Comparison of ENCODE assay signal across 9 mouse cellular contexts in the genomic region with DNA sequence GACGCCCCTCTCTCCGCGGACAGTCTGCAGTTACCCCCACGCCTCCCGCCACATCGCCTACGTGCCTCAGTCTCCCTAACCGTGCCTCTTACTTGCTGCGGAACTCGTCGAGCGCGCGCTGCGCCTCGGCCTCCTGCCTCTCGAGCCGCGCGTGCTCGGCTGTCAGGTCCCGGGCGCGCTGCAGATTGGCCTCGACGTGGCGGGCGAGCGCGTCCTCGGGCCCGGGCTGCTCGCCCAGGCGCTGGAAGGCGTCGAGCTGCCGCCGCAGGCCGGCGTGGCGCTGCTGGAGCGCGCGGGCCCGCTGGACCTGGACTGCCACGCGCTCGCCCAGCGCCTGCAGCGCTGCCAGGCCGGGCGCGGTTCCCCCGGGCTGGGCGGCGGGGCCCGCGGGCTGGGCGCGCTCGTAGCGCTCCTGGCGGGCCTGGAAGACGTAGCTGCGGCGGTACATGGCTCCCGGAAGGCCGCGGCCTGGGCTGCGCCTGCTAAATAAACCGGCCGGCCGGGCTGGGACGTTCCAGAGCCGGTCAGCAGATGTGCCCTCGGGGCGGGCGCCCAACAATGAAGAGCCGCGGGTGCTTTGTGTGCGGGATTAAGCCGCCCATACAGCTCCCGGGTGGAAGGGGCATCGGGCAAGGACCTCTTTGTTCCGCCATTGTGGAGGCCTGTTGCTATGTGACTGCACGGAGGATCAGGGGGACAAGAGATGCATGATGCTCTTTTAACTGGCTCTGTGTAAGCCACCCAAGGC. TPM values are rescaled to one million over a fixed set of nuclear protein-coding genes. Genes with fewer than 3 reads are reported as not detected.
DNase-seq lines count a peak whose midpoint lies in the region; ATAC-seq lines count a peak whose summit lies in the region.
"Had no signal": no experiment of that assay in that cellular context is flagged by ENCODE, and none has a peak within 500 bp of the region (broad histone marks: within the 10 kb centered on the region; RNA-seq: fewer than 3 reads in every experiment).

Gene Bfsp1 (minus strand): TSS at position 690 of the 748 bp plus-strand sequence.

- H3K36me3 ChIP-seq in heart, embryonic 10.5 days, result no peaks in the 10 kb centered on the region
- H3K36me3 ChIP-seq in kidney, embryonic 15.5 days, result no peaks in the 10 kb centered on the region

- DNase-seq in layer of hippocampus, postnatal 14 days (ENCODE audit: low spot score in 2 of 2), result peak; percentile 20 to 43
- DNase-seq in layer of hippocampus, postnatal 25 days (ENCODE audit: extremely low spot score in 1 of 2, low spot score in 1 of 2), result no peak
- DNase-seq in embryo, embryonic 9.5 days (ENCODE audit: extremely low spot score), result peak; percentile 78
- peak; percentile 84 for DNase-seq in heart, embryonic 10.5 days (ENCODE audit: low spot score)
- peak; percentile 65 for DNase-seq in lung, postnatal 10 days
- DNase-seq in retina, postnatal 1 day, result peak; percentile 76
- no peak for DNase-seq in thymus, postnatal 10 days (ENCODE audit: low spot score in 2 of 2)

- peak within 1 kb of the TSS; percentile 95 for H3K27ac ChIP-seq in heart, embryonic 10.5 days
- 0 out of 2 replicates have a peak within 1 kb of the TSS, but pooled peaks have one; percentile 1 for H3K27ac ChIP-seq in kidney, embryonic 15.5 days

- H3K9me3 ChIP-seq in heart, embryonic 10.5 days, result no peaks in the 10 kb centered on the region
- H3K9me3 ChIP-seq in kidney, embryonic 15.5 days (replicated peaks), result no peaks in the 10 kb centered on the region

- H3K4me2 ChIP-seq in kidney, embryonic 15.5 days, result peak within 1 kb of the TSS; percentile 83

- H3K4me3 ChIP-seq in heart, embryonic 10.5 days, result peak within 1 kb of the TSS; percentile 68
- peak within 1 kb of the TSS; percentile 49 for H3K4me3 ChIP-seq in kidney, embryonic 15.5 days (replicated peaks)

- ATAC-seq in kidney, embryonic 15.5 days (replicated peaks; ENCODE audit: low FRiP score), result peak; percentile 80
- ATAC-seq: Patski had no signal

- no peaks in the 10 kb centered on the region for H3K27me3 ChIP-seq in heart, embryonic 10.5 days (ENCODE audit: insufficient read depth, poor library complexity, severe bottlenecking)
- no peaks in the 10 kb centered on the region; the same call in 1 of the 2 replicates for H3K27me3 ChIP-seq in kidney, embryonic 15.5 days

- 7% methylated on average over 86 of the region's 86 CpGs for WGBS in heart, embryonic 10.5 days
- WGBS in kidney, embryonic 15.5 days, result 4% methylated on average over 86 of the region's 86 CpGs

- peaks cover 18% of the 10 kb centered on the region for H3K4me1 ChIP-seq in heart, embryonic 10.5 days
- peaks cover 16% of the 10 kb centered on the region for H3K4me1 ChIP-seq in kidney, embryonic 15.5 days

- peak within 1 kb of the TSS; percentile 67 for H3K9ac ChIP-seq in kidney, embryonic 15.5 days

RNA-seq across cellular contexts. Expression of gene Bfsp1, which starts in this region (rescaled TPM):
- 1 to 10 TPM; 1.1 to 1.3 TPM for total RNA-seq in layer of hippocampus, postnatal 14 days (2021)
- total RNA-seq in layer of hippocampus, postnatal 25 days (2021), result under 1 TPM; 0.77 to 0.86 TPM
- 2.1 and 2.2 TPM in 2 replicates for polyA plus RNA-seq in heart, embryonic 10.5 days (2016; fragmentation: Nextera tagmentation; extraction: Ambion mirVana)
- 1.3 and 1.5 TPM in 2 replicates for polyA plus RNA-seq in kidney, embryonic 15.5 days (2015; fragmentation: Nextera tagmentation; extraction: Ambion mirVana)

Comparison
In these comparisons a context has a peak if more than half of its experiments do, and no peak if none do; other contexts are left out.
1. DNase-seq: peak in layer of hippocampus, postnatal 14 days (2 of 2), embryo, embryonic 9.5 days (single experiment), heart, embryonic 10.5 days (single experiment), lung, postnatal 10 days (single experiment) and retina, postnatal 1 day (single experiment); none in layer of hippocampus, postnatal 25 days (0 of 2) and thymus, postnatal 10 days (0 of 2).